Mouse (Mus musculus) layer of hippocampus, postnatal 25 days (tissue): ENCODE data around the gene Ccdc73. TPM values are rescaled to one million over a fixed set of nuclear protein-coding genes. Genes with fewer than 3 reads are reported as not detected.

Source experiments
- total RNA-seq, 2 experiments: library from RNA; stranded (reverse); gene quantifications; 2 replicates each; pipeline ENCODE4 v1.2.3; 2021

Ccdc73 gene
- total RNA-seq, 2 experiments from 2014 or later: 0.70 to 1.3 TPM

Other genes with a start within 250 kb of the Ccdc73 start
- 10 to 100 TPM; 35.5 to 46.3 TPM for gene Tcp11l1, start 155.6 kb upstream of the Ccdc73 start, total RNA-seq
- gene Pin1rt1, start 151.4 kb upstream of the Ccdc73 start, total RNA-seq: not detected
- gene Depdc7, start 124.9 kb upstream of the Ccdc73 start, total RNA-seq: 1 to 10 TPM; 1.5 to 1.9 TPM
- 10 to 100 TPM in 1 of 2 experiments, 1 to 10 TPM in 1; 8.7 to 11.0 TPM for gene Qser1, start 51.0 kb upstream of the Ccdc73 start, total RNA-seq
- gene Prrg4, start 17.9 kb upstream of the Ccdc73 start, total RNA-seq: under 1 TPM; 0.45 to 0.54 TPM
- 100 to 1,000 TPM in 1 of 2 experiments, 10 to 100 TPM in 1; 87.4 to 106 TPM for gene Eif3m, start 149.3 kb downstream of the Ccdc73 start, total RNA-seq
- not detected for gene Gm11060, start 224.2 kb downstream of the Ccdc73 start, total RNA-seq